Mouse (Mus musculus) mature B cell (primary cell): ENCODE measurements around the gene Socs3.

Source experiments
- in situ Hi-C: fragments of 300-500 bp; cut with MboI; formaldehyde crosslinking; loops from 2 replicates; pipeline ENCODE4 v1.14.3; 2019

Gene Socs3

DNA sequence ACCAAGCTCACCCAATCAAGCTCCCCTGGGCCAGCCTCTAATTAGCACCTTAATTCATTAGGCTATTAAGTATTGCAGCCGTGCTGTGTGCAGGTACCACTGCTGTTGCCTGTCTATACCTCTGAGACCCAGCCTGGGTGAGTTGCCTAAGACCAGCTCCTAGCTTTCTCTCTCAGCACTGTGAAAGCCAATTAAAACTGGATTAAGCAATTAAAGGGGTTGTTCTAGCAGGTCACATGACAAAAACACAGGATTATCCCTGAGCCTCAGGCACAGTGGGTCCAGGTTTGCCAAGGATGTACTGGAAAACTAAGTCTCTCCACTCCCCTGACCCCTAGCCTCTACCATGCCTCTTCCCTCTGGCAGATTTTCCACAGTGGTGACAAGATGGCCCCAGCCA lies 44.3 kb downstream of the Socs3 start:
- in situ Hi-C loops, result no loop called here

DNA sequence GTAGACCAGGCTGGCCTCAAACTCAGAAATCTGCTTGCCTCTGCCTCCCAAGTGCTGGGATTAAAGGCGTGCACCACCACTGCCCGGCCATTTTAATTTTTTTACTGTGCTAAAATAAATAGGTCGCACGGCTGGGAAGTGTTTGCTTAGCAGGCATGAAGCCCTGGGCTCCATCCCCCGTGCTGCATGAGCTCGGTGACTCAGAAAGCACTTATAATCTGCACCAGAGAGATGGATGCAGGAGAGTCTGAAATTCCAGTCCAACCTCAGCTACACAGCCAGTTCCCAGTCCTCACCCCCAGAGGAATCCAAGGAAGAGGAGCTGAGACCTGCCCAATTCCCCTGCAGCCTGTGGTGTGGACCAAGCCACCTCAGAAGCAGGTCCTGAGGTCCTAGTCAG lies 45.4 kb downstream of the Socs3 start:
- in situ Hi-C loops, result loop anchor here (5.0 kb wide), 1 partner anchor 43 kb away; no protein-coding TSS in a partner anchor

DNA sequence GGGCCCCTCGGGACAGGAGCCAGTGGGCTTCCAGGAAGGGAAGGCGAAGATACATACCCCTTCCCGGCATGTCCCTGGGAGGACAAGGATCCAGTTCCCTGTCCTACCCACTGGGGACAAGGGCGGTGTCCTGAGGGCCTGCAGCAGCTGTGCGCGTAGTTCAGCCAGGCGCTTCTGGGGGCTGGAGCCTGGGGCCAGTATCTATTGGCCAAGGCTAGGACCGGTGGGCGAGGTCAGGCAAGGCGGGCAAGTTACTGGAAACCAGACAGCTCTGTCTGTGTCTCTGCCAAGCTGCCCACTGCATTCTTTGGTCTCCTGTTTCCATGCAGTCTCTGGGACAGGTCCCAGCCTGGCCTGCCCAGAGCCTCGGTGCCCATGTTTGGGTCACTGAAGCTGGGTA lies 46.6 kb downstream of the Socs3 start:
- in situ Hi-C loops, result loop anchor here (5.0 kb wide), 1 partner anchor 44 kb away; no protein-coding TSS in a partner anchor

DNA sequence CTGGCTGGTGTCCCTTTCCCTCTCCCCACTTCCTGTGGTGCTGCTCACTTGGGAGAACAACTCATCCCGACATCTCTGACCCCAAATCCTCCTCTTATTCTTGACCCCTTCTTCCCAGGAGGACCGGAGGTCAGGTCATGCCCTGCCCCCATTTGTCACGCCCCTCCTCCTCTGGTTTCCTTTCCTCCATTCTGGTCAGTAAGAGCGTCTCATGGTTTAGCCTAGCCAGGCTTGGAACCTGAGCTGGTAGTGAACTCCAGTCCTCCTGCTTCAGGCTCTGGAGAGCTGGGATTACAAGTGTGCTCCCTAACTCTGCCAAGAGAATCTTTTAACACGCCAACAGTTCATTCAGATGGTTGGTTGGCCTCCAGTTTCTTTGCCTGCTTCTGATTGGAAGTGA lies 50.6 kb downstream of the Socs3 start:
- in situ Hi-C loops, result loop anchor here (10.0 kb wide), 1 partner anchor 106 kb away; no protein-coding TSS in a partner anchor

DNA sequence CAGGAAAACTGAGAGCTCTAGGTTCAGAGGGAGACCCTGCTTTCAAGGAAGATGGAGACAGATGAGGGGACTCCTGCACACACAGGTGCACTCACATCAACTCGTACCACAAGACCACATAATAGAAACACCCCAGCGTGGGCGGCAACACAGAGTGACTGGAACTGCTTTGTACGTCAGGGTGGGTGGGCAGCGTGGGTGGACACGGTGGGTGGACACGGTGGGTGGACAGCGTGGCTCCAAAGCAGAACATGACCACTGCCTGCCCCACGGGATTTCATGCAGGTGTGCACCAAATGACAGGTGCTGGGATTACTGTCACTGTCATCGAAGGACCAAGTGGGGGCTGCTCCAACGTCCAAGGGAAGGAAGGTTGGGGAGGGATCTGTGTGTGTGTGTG lies 51.3 kb downstream of the Socs3 start:
- in situ Hi-C loops, result loop anchor here (10.0 kb wide), 1 partner anchor 106 kb away; no protein-coding TSS in a partner anchor
